Mouse (Mus musculus): ENCODE results near the gene Elane. TPM values are rescaled to one million over a fixed set of nuclear protein-coding genes. Genes with fewer than 3 reads are reported as not detected.

Elane gene
- polyA plus RNA-seq, 1 experiment from 2014 or later: not detected

DNA sequence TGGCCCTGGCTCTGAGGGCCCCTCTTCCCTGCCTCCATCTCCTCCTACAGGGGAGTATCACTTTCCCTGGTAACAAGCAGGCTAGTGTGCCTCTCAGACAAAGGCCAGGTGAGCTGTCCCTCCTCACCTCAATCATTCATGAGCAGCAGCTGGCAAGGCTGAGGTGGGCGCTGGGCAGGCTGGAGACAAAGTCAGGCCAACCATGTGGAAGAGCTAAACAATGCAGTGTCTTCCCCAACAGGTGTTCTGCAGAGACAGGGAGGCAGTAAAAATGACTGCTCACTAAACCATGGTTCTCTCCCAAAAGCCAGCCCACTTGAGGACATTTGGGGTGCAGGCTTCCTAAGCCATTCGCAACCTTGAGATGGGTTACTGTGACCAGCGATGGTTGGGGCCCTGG, 34.4 kb upstream of the Elane start:
- WGBS: 76% methylated on average over 3 of the region's 3 CpGs
- Histone ChIP-seq H3K4me3 (replicated peaks; ENCODE audit: low read length) (no peak overlapping the region), H3K9me3 (ENCODE audit: control insufficient read depth, low read length) (no peaks in the 10 kb centered on the region), H3K36me3 (ENCODE audit: control insufficient read depth, insufficient read depth) (no peaks in the 10 kb centered on the region), H3K4me2 (ENCODE audit: low read length) (no peak overlapping the region), H3K9ac (replicated peaks; ENCODE audit: low read depth, low read length) (peak overlapping the region; percentile 82), H3K27ac (ENCODE audit: low read length) (peak overlapping the region; percentile 100), H3K27me3 (replicated peaks; ENCODE audit: control insufficient read depth, insufficient read depth, low read length) (no peaks in the 10 kb centered on the region), H3K4me1 (replicated peaks; ENCODE audit: control insufficient read depth, insufficient read depth, low read length) (peaks cover 33% of the 10 kb centered on the region)
- ATAC-seq: no peak

DNA sequence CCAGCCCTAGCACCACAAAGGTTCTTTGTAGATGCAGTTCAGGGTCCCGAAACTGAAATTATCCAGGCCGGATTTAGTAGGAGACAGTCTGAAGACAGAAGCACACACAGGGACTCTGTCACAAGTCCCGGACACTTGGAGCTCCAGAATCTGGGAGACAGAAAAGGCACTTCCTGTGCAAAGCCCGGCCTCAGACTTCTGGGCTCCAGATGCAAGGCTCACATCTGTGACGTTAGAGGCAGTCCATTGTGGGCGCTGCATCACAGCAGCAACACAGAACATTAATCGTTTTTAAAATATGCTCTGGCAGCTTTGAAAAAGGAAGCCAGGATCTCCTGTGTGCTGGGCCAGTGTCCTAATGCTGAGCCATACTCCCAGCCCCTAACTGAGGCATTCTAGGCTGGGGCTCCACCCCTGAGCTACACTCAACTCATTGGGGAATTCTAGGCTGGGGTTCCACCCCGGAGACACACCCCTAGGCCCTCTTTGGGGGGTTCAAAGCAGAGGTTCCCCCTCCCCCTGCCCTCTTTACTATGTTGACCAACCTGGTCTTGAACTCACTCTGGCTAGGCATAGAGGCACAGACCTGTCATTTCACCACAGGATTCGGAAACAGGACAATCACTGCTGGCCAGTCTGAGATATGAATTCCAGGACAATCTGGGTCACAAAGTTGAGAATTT, 33.8 kb upstream of the Elane start:
- Histone ChIP-seq H3K9ac (replicated peaks; ENCODE audit: low read depth, low read length) (peak overlapping the region; percentile 82), H3K36me3 (ENCODE audit: control insufficient read depth, insufficient read depth) (no peaks in the 10 kb centered on the region), H3K4me2 (ENCODE audit: low read length) (peak overlapping the region; percentile 89), H3K27me3 (replicated peaks; ENCODE audit: control insufficient read depth, insufficient read depth, low read length) (no peaks in the 10 kb centered on the region), H3K4me3 (replicated peaks; ENCODE audit: low read length) (peak overlapping the region; percentile 97), H3K9me3 (ENCODE audit: control insufficient read depth, low read length) (no peaks in the 10 kb centered on the region), H3K27ac (ENCODE audit: low read length) (peak overlapping the region; percentile 100), H3K4me1 (replicated peaks; ENCODE audit: control insufficient read depth, insufficient read depth, low read length) (peaks cover 39% of the 10 kb centered on the region)
- 56% methylated on average over 9 of the region's 9 CpGs for WGBS
- no peak for ATAC-seq

DNA sequence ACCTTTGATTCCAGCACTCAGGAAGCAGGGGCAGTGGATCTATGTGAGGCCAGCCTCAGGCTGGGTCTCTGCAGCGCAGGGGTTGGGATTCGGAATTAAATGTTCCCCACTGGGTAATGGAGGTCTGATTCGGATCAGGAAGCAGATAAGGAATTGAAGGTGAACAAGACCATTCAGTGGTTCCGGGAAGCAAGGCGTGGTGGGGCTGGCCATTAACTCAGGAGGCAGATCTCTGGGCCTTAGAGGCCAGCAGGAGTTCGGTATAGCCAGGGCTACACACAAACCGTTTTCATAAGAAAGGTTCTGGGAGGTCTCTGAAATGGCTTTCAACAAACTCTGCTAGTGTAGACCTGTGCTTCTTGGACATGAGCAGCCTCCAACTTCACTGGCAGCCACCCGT, 33.2 kb upstream of the Elane start:
- Histone ChIP-seq H3K4me3 (replicated peaks; ENCODE audit: low read length) (peak overlapping the region; percentile 97), H3K9ac (replicated peaks; ENCODE audit: low read depth, low read length) (peak overlapping the region; percentile 82), H3K4me1 (replicated peaks; ENCODE audit: control insufficient read depth, insufficient read depth, low read length) (peaks cover 44% of the 10 kb centered on the region), H3K27ac (ENCODE audit: low read length) (peak overlapping the region; percentile 100), H3K36me3 (ENCODE audit: control insufficient read depth, insufficient read depth) (no peaks in the 10 kb centered on the region), H3K9me3 (ENCODE audit: control insufficient read depth, low read length) (no peaks in the 10 kb centered on the region), H3K27me3 (replicated peaks; ENCODE audit: control insufficient read depth, insufficient read depth, low read length) (no peaks in the 10 kb centered on the region), H3K4me2 (ENCODE audit: low read length) (peak overlapping the region; percentile 89)
- no peak for ATAC-seq
- 17% methylated on average over 8 of the region's 8 CpGs for WGBS

GRCm38 (mm10) chr10:79853392-79853791, 32.7 kb upstream of the Elane start:
- 0% methylated on average over 14 of the region's 15 CpGs for WGBS
- Histone ChIP-seq H3K4me3 (replicated peaks; ENCODE audit: low read length) (peak overlapping the region; percentile 97), H3K36me3 (ENCODE audit: control insufficient read depth, insufficient read depth) (no peaks in the 10 kb centered on the region), H3K27ac (ENCODE audit: low read length) (peak overlapping the region; percentile 100), H3K9ac (replicated peaks; ENCODE audit: low read depth, low read length) (peak overlapping the region; percentile 82), H3K9me3 (ENCODE audit: control insufficient read depth, low read length) (no peaks in the 10 kb centered on the region), H3K4me2 (ENCODE audit: low read length) (peak overlapping the region; percentile 89), H3K4me1 (replicated peaks; ENCODE audit: control insufficient read depth, insufficient read depth, low read length) (peaks cover 50% of the 10 kb centered on the region), H3K27me3 (replicated peaks; ENCODE audit: control insufficient read depth, insufficient read depth, low read length) (no peaks in the 10 kb centered on the region)
- ATAC-seq: peak; percentile 16

- WGBS: under 1% methylated on average over 75 of the region's 75 CpGs
- peak within 1 kb of the TSS; percentile 97 for H3K4me3 ChIP-seq (replicated peaks; ENCODE audit: low read length)
- H3K9ac ChIP-seq (replicated peaks; ENCODE audit: low read depth, low read length): peak within 1 kb of the TSS; percentile 95
- H3K9me3 ChIP-seq (ENCODE audit: control insufficient read depth, low read length): no peaks in the 10 kb centered on the region
- peaks cover 57% of the 10 kb centered on the region for H3K4me1 ChIP-seq (replicated peaks; ENCODE audit: control insufficient read depth, insufficient read depth, low read length)
- no peaks in the 10 kb centered on the region for H3K27me3 ChIP-seq (replicated peaks; ENCODE audit: control insufficient read depth, insufficient read depth, low read length)
- H3K27ac ChIP-seq (ENCODE audit: low read length): peak within 1 kb of the TSS; percentile 100
- H3K36me3 ChIP-seq (ENCODE audit: control insufficient read depth, insufficient read depth): peaks cover 1% of the 10 kb centered on the region
- peak within 1 kb of the TSS; percentile 96 for H3K4me2 ChIP-seq (ENCODE audit: low read length)
- ATAC-seq: peak; percentile 93
Measured at GRCm38 (mm10) chr10:79853860-79854795, 31.9 kb upstream of the Elane start, which contains the start of gene Ptbp1. Gene Ptbp1, plus strand, starts transcription at chr10:79854427.

DNA sequence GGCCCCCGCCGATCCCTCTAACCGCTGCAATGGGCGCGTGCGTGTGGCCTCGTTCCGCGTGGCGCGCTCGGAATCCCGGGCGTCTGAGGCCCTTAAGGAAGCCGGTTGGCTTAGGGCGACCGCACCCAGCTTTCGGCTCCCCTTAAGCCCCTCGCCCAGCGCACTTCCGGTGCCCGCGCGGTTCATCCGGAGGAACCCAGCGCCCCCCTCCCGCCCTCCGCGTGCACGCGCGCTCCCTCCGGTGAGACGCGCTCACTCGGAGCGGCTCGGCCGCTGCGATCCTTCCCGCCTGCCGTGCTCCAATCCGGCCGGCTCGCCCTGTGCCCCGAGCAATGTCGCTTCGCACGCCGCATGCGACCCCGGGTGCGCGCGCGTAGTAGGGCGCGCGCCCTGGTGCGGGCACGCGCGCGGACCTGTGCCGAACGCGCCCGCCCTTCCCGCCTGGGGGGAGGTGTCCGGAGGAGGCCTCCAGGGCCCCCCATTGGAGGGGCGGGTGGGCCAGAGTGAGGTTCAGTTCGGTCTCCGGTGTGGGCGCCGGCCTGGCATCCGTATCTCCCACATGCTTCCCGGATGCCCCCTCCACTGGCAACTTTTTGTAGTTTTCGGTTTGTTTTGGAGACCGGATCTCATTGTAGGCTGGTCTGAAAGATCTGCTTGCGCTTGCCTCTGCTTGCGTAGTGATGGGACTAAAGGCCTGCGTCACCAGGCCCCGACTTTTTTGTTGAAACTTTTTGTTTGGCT, 31.1 kb upstream of the Elane start:
- WGBS: under 1% methylated on average over 77 of the region's 83 CpGs
- Histone ChIP-seq H3K4me3 (replicated peaks; ENCODE audit: low read length) (peak overlapping the region; percentile 97), H3K4me1 (replicated peaks; ENCODE audit: control insufficient read depth, insufficient read depth, low read length) (peaks cover 61% of the 10 kb centered on the region), H3K27ac (ENCODE audit: low read length) (peak overlapping the region; percentile 100), H3K9me3 (ENCODE audit: control insufficient read depth, low read length) (no peaks in the 10 kb centered on the region), H3K36me3 (ENCODE audit: control insufficient read depth, insufficient read depth) (peaks cover 9% of the 10 kb centered on the region), H3K27me3 (replicated peaks; ENCODE audit: control insufficient read depth, insufficient read depth, low read length) (no peaks in the 10 kb centered on the region), H3K4me2 (ENCODE audit: low read length) (peak overlapping the region; percentile 96), H3K9ac (replicated peaks; ENCODE audit: low read depth, low read length) (peak overlapping the region; percentile 95)
- peak; percentile 21 for ATAC-seq

- no peaks in the 10 kb centered on the region for H3K9me3 ChIP-seq (ENCODE audit: control insufficient read depth, low read length)
- WGBS: 3% methylated on average over 10 of the region's 10 CpGs
- H3K4me3 ChIP-seq (replicated peaks; ENCODE audit: low read length): peak overlapping the region; percentile 97
- peaks cover 61% of the 10 kb centered on the region for H3K4me1 ChIP-seq (replicated peaks; ENCODE audit: control insufficient read depth, insufficient read depth, low read length)
- ATAC-seq: no peak
- H3K9ac ChIP-seq (replicated peaks; ENCODE audit: low read depth, low read length): peak overlapping the region; percentile 95
- H3K27me3 ChIP-seq (replicated peaks; ENCODE audit: control insufficient read depth, insufficient read depth, low read length): no peaks in the 10 kb centered on the region
- peak overlapping the region; percentile 100 for H3K27ac ChIP-seq (ENCODE audit: low read length)
- peaks cover 16% of the 10 kb centered on the region for H3K36me3 ChIP-seq (ENCODE audit: control insufficient read depth, insufficient read depth)
- H3K4me2 ChIP-seq (ENCODE audit: low read length): peak overlapping the region; percentile 96
Measured at GRCm38 (mm10) chr10:79855558-79856184, 30.4 kb upstream of the Elane start.

DNA sequence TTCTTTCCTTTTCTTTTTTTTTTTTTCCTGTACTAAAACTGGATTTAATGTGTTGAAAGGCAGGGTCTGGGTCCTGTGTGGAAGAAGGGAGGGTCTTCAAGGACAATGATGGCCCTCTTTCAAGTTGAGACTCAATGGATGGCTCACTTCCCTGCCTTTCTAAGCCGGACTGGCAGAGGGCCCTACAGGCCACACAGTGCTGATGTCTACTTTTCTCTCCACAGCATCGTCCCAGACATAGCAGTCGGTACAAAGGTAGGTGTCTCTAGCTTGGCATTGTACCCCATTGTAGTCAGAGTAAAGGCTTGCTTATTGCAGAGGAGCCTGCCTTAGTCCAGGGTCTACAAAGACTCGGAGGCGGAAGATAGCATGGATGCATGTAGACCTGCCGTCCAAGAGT, 29.8 kb upstream of the Elane start:
- H3K4me1 ChIP-seq (replicated peaks; ENCODE audit: control insufficient read depth, insufficient read depth, low read length): peaks cover 60% of the 10 kb centered on the region
- H3K9ac ChIP-seq (replicated peaks; ENCODE audit: low read depth, low read length): peak overlapping the region; percentile 95
- peak overlapping the region; percentile 96 for H3K4me2 ChIP-seq (ENCODE audit: low read length)
- WGBS: 31% methylated on average over 6 of the region's 6 CpGs
- no peaks in the 10 kb centered on the region for H3K27me3 ChIP-seq (replicated peaks; ENCODE audit: control insufficient read depth, insufficient read depth, low read length)
- H3K36me3 ChIP-seq (ENCODE audit: control insufficient read depth, insufficient read depth): peaks cover 22% of the 10 kb centered on the region
- H3K4me3 ChIP-seq (replicated peaks; ENCODE audit: low read length): peak overlapping the region; percentile 97
- ATAC-seq: no peak
- no peaks in the 10 kb centered on the region for H3K9me3 ChIP-seq (ENCODE audit: control insufficient read depth, low read length)
- H3K27ac ChIP-seq (ENCODE audit: low read length): peak overlapping the region; percentile 31

All from forebrain, embryonic 16.5 days (tissue).